Mouse (Mus musculus) right cerebral cortex, postnatal 14 days (tissue): ENCODE results near the gene D430042O09Rik.

Experiments used
- DNase-seq: peaks from one replicate; pipeline ENCODE4 v3.0.0; 2022

The D430042O09Rik gene

DNA sequence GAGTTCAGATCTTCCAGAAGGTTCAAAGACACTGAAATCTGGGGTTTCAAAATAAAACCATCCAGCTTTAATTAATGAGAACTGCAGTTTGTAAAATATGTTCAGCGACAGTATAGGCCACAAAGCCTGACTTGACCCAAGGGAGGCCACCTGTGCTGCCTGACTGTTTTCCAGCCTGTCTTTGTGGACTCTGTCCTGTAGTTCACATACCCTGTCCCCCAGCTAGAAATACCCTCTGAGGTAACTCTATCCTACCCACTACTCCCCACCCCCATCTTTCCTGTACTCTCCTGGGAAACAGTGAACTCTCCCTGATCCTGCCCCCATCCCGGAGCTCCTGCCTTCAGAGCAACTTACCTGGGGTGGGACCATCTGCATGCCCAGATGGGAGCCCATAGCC lies 175.5 kb downstream of the D430042O09Rik start:
- DNase-seq = no peak

DNA sequence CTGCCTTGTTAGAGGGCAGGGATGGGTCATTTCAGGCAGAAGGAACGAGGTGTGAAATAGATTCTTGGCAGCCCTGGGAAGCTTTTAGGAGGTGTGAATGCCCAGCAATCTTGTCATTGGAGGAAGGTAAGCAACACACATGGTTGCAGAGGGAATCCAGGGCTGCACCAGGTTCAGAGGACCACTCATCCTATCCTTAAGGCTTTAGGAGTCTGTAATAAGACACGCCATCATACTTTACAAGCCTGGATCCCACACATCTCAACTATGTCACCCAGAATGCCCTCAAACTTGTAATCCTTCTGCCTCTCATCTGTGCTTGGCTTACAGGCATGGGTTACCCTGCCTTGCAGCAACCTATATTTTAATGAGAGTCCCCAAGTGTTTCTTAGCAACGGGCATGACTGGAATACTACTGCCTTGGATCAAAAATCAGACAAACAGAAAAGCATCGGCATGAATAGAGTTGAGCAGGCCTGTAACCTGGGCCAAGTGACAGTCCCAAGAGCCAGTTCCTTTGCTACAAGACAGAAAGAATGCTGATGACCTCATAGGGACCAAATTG lies 178.5 kb downstream of the D430042O09Rik start:
- no peak for DNase-seq

DNA sequence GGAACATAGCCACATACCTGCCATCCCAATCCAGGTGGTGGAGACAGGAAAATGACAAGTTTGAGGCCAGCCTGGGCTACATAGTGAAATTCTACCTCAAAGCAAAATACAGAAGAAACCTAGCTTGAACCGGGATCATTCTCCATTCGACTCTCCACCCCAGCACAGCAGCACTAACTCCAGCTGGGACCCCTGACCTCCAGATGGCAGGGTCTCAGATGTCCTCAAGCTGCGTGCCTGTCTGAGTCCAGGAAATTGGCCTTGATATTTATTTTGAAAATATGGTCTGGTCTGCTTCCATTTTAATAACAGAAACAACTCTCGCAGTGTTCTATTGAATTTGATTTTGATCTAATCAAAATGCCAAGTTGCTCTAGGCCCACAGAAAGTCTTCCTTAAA lies 179.4 kb downstream of the D430042O09Rik start:
- no peak for DNase-seq

DNA sequence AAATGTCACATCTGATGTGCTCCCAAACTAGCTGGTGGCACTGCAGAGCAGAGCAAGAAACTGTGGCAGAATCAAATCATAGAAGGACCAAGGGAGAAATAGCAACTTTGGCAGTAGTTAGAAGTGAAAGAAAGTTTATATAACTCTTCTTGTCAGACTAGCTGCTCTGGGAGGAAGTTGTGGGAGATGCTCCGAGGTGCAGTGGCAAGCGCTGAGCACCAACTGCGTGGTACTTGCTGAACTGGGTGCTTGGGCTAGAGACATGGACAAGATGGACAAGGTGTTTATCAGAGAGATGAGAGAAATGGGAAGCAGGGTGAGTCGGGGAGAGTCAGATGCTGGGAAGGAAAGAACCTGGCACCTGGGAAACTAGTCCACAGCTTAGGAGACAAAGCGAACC lies 180.1 kb downstream of the D430042O09Rik start:
- DNase-seq = no peak

DNA sequence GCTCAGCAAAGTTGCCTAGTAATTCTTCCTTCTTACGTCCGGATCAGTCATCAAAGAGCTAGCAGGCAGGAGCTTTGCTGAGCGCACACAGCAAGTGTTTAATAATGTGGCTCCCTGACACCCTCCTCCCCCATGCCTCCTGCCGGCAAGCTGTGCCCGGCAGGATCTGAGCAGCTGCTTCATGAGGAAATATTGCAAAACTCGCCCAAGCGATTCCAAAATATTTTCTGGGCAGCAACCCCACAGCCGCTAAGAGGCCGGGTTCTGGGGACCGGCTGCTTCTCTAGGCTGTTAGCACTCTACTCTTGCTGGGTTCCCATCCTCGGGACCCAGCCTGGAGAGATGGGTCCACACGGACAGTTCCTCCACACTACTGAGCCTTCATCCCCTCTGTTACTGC lies 180.7 kb downstream of the D430042O09Rik start:
- peak; percentile 46 for DNase-seq

DNA sequence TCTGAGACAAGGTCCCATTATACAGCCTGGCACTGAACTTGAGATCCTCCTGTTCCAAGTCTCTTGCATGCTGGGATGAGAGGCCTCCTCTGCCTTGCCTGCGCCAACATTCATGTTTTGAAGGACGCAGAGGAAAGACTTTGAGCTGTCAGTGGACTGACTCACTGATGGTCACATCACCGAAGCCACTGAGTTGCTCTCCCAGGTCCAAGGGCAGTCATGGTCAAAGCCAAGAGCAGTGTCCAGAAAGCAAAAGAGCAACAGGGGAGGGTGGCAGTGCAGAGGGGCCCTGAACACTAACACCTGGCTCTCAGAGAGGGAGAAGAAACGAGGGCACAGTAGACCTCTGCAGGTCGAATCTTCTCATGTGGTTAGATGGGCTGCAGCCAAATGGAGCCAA lies 185.9 kb downstream of the D430042O09Rik start:
- no peak for DNase-seq

DNA sequence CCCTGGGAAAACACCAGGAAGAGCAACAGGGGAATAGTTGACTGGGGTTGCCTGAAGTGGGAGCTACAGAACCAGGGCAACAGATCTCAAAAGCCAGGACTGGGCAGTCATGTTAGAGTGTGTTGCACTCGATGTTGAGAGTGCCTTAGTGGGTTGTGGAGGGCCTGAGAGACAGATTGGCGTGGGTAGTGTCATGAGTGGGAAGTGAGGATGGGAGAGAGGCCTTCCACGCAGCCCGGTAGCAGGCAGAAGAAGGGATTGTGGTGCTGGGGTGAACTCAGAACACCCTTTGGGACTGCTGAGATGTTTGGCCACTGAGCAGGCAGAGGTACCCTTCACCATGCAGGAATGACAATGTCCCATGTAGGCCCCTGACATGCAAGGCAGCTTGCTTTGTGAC lies 189.4 kb downstream of the D430042O09Rik start:
- no peak for DNase-seq

DNA sequence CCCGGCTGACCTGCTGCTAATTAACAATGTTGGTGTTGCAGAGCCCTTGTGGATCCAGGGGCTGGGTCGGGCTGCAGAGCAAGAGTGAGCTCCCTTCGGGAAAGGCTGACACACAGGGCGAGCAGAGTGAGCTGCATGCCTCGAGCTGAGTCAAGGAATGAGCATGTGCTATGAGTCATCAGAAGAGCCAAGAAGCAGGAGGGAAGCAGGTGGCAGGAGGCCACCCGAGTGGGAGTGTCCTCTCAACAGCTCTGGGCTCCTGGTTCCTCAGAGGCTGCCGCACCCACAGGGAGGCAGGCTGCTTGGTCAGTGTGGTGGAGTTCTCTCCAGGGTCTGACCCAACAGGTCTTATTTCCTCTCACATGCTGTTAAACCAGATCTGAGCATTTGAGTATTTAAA lies 191.3 kb downstream of the D430042O09Rik start:
- peak; percentile 58 for DNase-seq

DNA sequence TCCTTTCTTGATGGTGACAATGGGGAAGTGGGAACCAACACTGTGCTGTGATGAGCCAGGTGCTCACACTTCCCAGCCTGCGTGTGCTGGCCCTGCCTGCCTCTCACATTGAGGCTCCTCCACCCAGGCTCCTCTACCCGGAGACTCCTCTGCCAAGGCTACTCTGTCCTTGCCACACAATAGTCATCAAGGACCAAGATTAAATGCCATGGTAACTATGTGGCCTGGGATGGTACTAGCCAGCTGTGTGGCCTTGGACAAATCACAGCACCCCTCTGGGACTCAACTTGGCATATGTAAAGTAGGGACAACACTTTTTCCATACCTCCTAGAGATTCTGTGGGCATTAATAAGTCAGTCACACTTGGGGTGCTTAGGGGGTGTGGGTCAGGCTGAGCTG lies 192.2 kb downstream of the D430042O09Rik start:
- DNase-seq = no peak

DNA sequence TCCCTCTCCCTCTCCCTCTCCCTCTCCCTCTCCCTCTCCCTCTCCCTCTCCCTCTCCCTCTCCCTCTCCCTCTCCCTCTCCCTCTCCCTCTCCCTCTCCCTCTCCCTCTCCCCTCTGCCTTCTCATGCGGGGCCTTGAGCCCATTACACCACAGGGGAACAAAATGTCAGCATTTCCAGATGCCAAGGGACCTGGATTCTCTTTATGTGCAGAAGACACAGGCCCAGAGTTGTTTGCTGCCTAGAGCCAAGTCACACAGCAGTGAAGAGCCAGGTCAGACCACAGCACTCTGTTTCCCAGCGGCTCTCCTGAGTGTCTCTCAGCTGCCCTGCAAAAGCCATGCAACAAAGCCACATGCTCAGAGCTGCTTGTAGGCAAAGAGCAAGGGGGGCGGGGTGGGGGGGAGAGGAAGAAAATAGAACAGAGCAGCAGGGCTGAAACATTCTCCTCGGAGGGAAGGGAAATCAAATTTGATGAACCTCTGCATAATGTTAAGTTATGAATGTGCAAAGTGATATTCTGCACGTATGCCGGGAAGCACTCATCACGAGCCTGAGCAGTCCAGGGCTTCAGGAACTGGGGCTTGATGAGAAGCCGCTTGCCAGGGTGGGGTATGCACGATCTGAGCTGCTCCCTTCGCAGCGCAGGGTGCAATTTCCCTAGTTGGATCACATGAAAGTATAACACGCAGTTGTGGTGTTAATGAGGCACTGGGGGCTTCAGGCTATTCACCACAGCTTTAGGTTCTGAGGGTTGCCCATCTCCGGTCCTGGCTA lies 192.9 kb downstream of the D430042O09Rik start:
- DNase-seq = no peak

DNA sequence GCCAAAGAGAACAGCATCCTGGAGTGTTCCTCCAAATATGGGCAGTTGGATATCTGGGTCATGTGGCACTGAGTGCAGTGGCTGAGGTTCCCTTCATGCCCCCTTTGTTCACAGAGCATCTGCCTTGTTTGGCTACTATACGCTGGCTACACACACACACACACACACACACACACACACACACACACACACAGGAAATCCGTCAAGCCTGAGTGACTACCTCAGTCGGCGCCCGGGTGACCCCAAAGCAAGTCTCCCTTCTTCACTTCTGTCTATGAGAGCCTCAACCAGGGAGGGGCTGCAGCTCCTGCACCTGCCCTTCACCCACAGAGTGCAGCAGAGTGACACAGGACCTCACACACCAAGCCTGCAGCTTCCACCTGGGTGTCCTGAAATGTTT lies 213.1 kb downstream of the D430042O09Rik start:
- no peak for DNase-seq

DNA sequence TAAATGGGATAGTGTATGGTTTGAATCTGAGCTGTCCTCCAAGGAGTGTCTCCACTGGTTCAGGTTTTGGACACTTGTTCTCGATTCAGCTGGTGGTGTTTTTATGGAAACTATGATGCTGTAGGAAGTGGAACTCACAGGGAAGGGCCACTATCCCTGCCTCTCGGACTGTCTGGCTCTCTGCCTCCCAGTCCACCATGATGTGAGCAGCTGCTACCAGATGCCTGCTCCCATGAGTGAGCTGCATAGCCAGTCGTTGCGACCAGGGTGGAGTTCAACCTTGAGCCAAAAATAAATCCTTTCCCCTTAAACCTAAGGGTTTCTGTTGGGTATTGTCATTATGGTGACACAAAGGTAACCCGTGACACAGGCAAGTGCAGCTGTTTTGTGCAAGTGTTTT lies 216.4 kb downstream of the D430042O09Rik start:
- DNase-seq = no peak
